Mouse (Mus musculus): ENCODE measurements around the gene Itfg1. TPM values are rescaled to one million over a fixed set of nuclear protein-coding genes. Genes with fewer than 3 reads are reported as not detected.
"Not testable (repeated sequence)": the region's sequence is repeated elsewhere in the genome, so short reads cannot be mapped to it uniquely, and the experiment has no call there.

The Itfg1 gene
- total RNA-seq (2022), result 10 to 100 TPM; 71.7 to 93.5 (median 84.2) TPM

- DNase-seq, result peak; percentile 81
These were observed at the start of gene Itfg1, which contains the start of gene Phkb for GRCm38 (mm10) chr8:85840657-85841488. Gene Itfg1 (minus strand): TSS chr8:85840921. Gene Phkb (plus strand): TSS chr8:85840959.

GRCm38 (mm10) chr8:85884811-85885210 lies 44.1 kb upstream of the Itfg1 start:
- no peak for DNase-seq

- DNase-seq, result no peak
These were observed 38.9 kb upstream of the Itfg1 start for GRCm38 (mm10) chr8:85879624-85880023.

- DNase-seq, result no peak
These were observed 37.3 kb upstream of the Itfg1 start for GRCm38 (mm10) chr8:85877976-85878375.

GRCm38 (mm10) chr8:85871660-85872059 lies 30.9 kb upstream of the Itfg1 start:
- no peak for DNase-seq

GRCm38 (mm10) chr8:85862381-85862780 lies 21.7 kb upstream of the Itfg1 start:
- DNase-seq, result no peak

- no peak for DNase-seq
These were observed 19.9 kb upstream of the Itfg1 start for GRCm38 (mm10) chr8:85860612-85861011.

GRCm38 (mm10) chr8:85857227-85857896 lies 16.6 kb upstream of the Itfg1 start:
- DNase-seq, result not testable (repeated sequence)

GRCm38 (mm10) chr8:85854220-85855123 lies 13.8 kb upstream of the Itfg1 start:
- no peak for DNase-seq

GRCm38 (mm10) chr8:85845887-85846286 lies 5.2 kb upstream of the Itfg1 start:
- no peak for DNase-seq

- DNase-seq, result no peak
These were observed 721 bp upstream of the Itfg1 start for GRCm38 (mm10) chr8:85841489-85841795.

GRCm38 (mm10) chr8:85839916-85840656 lies 635 bp downstream of the Itfg1 start:
- DNase-seq, result no peak

- DNase-seq, result no peak
These were observed 27.1 kb downstream of the Itfg1 start for GRCm38 (mm10) chr8:85813621-85814020.

GRCm38 (mm10) chr8:85801408-85801807 lies 39.3 kb downstream of the Itfg1 start:
- no peak for DNase-seq

GRCm38 (mm10) chr8:85800164-85800563 lies 40.6 kb downstream of the Itfg1 start:
- DNase-seq, result no peak

- not testable (repeated sequence) for DNase-seq
These were observed 44.3 kb downstream of the Itfg1 start for GRCm38 (mm10) chr8:85796392-85796791.

- no peak for DNase-seq
These were observed 52.4 kb downstream of the Itfg1 start for GRCm38 (mm10) chr8:85788341-85788740.

GRCm38 (mm10) chr8:85787909-85788308 lies 52.8 kb downstream of the Itfg1 start:
- DNase-seq, result no peak

GRCm38 (mm10) chr8:85785506-85785905 lies 55.2 kb downstream of the Itfg1 start:
- no peak for DNase-seq

- DNase-seq, result no peak
These were observed 56.9 kb downstream of the Itfg1 start for GRCm38 (mm10) chr8:85783871-85784270.

- no peak for DNase-seq
These were observed 60.6 kb downstream of the Itfg1 start for GRCm38 (mm10) chr8:85780091-85780490.

GRCm38 (mm10) chr8:85745053-85745452 lies 95.7 kb downstream of the Itfg1 start:
- no peak for DNase-seq
